Mouse (Mus musculus) regulatory T cell (primary cell): ENCODE results near the gene Ccl11.

ENCODE experiments used
- in situ Hi-C: fragments of 300-600 bp; cut with MboI, MseI; formaldehyde crosslinking; loops from one replicate; pipeline ENCODE4 v1.15.1; 2025; ENCODE audit warnings: high pct_unique_total_duplicates

Ccl11 gene

GRCm38 (mm10) chr11:82057646-82058045 lies at the start of gene Ccl11:
Gene Ccl11, plus strand, starts transcription at chr11:82057823.
- in situ Hi-C loops, result no loop called here

DNA sequence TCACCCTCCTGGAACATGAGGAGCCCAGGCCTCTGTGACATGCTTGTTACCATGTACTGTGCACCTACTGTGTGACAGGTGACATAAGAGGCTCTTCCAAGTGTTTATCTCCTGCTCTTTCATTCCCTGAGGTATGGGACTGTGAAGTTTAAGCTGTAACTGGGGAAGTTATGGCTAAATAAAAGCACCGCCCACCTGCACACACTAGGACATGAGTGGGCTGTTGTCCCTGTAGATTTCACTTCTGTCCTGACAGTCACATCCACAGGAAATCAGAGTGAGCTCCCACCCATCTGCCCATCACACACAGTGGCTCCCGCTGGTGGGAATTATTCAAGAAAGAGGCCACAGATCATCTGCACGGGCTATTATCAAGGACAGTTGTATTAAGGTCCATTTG lies 47.5 kb upstream of the Ccl11 start:
- in situ Hi-C loops, result loop anchor here (25.0 kb wide), 1 partner anchor 827 kb away; no protein-coding TSS in a partner anchor

DNA sequence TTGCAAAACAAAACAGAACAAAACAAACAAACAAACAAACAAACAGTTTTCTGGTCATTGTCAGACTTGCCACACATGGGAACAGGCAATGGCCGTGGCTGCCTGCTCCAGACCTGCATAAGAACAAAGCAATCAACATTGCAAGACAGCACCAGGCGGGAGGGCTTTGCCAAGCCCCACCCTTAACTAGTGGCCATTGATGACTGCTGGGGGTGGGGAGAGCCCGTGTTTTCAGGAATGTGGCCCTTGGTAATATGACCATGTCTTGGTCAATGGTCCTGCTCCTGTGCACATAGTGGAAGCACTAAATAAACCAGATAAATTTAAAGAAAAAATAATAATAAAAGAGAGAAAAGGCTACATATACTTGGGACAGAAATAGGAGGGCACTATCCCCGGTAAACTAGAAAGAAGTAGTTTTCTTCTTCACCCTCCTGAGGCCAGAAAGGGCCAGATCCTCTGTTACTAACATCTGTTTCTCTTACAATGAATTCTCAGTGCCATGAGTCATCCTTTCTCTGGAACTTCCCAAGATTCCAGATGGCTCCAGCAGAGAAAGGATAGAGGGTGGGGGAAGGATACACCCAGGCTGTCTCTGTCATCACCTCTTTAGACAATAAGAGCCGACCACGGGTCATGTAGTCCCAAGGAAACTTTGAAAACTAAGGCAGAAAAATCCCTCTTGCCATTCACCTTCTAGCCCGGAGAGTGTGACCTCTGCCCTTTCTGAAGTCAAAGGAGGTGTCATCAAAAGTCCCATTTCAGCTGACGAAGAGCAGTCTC lies 46.0 kb upstream of the Ccl11 start:
- in situ Hi-C loops, result loop anchor here (25.0 kb wide), 1 partner anchor 826 kb away; no protein-coding TSS in a partner anchor

- in situ Hi-C loops, result loop anchor here (25.0 kb wide), 1 partner anchor 824 kb away; no protein-coding TSS in a partner anchor
These were observed 43.9 kb upstream of the Ccl11 start for GRCm38 (mm10) chr11:82013756-82014155.

- in situ Hi-C loops, result loop anchor here (25.0 kb wide), 1 partner anchor 822 kb away; no protein-coding TSS in a partner anchor
These were observed 42.6 kb upstream of the Ccl11 start for GRCm38 (mm10) chr11:82015066-82015465.

- in situ Hi-C loops, result loop anchor here (25.0 kb wide), 1 partner anchor 821 kb away; no protein-coding TSS in a partner anchor
These were observed 41.3 kb upstream of the Ccl11 start for GRCm38 (mm10) chr11:82016181-82016780.

DNA sequence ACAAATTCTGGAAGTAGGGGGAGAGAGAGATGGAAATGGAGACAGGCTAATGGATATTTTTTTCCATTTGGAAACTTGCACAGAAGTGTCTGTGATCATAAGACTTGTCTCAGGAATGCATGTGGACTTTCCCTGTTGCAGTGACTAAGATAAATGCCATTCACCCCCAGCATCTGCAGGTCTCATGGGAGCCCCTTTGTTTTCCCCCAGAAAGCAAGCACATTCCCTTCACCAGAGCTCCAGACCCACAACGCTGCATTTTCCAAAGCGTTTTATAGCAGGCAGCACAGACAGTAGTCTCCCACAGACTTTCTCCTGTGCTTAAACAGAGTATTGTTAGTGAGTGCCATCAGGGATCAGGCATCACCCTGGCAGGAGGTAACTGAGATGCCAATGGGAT lies 38.2 kb upstream of the Ccl11 start:
- in situ Hi-C loops, result loop anchor here (25.0 kb wide), 1 partner anchor 818 kb away; no protein-coding TSS in a partner anchor

- in situ Hi-C loops, result loop anchor here (25.0 kb wide), 1 partner anchor 818 kb away; no protein-coding TSS in a partner anchor
These were observed 37.8 kb upstream of the Ccl11 start for GRCm38 (mm10) chr11:82019793-82020192.

- in situ Hi-C loops, result loop anchor here (25.0 kb wide), 1 partner anchor 816 kb away; no protein-coding TSS in a partner anchor
These were observed 36.2 kb upstream of the Ccl11 start for GRCm38 (mm10) chr11:82021406-82021805.

GRCm38 (mm10) chr11:82022504-82023056 lies 35.0 kb upstream of the Ccl11 start:
- in situ Hi-C loops, result loop anchor here (25.0 kb wide), 1 partner anchor 815 kb away; no protein-coding TSS in a partner anchor

DNA sequence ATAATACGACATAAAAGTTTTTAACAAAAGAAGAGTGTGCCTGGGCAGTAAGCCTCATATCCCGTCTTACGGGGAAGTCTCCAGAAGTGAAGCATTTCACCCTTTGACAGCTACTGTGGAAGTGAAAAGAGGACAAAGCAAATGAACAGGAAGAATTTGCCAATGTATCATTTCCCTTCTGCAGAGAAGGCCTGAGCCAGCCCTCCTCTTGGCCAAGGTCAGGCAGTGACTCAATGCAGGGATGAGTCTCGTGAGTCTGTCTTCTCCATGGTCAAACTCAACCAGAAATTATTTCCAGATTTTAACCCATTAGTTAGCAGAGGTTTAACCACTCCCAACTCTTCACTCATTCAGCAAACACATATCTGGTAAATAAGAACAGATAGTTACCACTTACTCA lies 33.9 kb upstream of the Ccl11 start:
- in situ Hi-C loops, result loop anchor here (25.0 kb wide), 1 partner anchor 814 kb away; no protein-coding TSS in a partner anchor

DNA sequence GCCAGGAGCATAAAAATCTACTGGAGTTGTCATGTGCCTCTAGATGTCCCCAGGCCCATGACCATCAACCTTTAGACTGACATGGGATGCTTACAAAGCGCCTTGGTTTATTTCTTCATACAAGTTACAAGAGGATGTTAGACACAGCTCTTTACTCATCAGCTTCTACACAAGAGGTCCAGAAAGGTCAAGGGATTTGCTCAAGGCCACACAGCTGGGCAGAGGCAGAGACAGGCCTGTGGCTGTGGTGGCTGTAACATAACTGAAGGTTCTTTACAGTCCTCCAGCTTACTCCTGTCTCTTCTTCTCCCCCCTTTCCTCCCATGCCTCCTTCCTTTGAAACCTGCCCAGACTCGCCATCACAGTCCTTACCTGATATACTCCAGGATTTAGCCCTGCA lies 27.5 kb upstream of the Ccl11 start:
- in situ Hi-C loops, result no loop called here

DNA sequence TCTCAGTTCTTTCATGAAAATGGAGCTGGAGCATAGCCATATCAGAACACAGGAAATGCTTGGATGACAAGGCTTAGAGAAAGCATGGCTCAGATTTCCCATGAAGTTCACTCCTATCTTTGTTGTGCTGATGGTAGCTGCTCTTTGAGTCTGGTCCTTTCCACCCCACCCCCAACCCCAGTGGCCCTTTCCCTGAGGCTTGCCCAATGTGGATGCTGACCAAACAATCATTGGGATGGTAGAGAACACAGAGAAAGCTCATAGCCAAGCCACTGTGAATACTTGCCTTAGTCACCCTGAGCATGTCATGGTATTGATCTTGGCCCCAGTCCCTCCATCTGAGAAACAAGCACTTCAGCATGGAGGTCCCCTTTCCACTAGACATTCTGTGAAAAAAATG lies 25.5 kb upstream of the Ccl11 start:
- in situ Hi-C loops, result no loop called here

- in situ Hi-C loops, result no loop called here
These were observed 24.8 kb upstream of the Ccl11 start for GRCm38 (mm10) chr11:82032678-82033344.

- in situ Hi-C loops, result no loop called here
These were observed 23.2 kb upstream of the Ccl11 start for GRCm38 (mm10) chr11:82034446-82034845.

DNA sequence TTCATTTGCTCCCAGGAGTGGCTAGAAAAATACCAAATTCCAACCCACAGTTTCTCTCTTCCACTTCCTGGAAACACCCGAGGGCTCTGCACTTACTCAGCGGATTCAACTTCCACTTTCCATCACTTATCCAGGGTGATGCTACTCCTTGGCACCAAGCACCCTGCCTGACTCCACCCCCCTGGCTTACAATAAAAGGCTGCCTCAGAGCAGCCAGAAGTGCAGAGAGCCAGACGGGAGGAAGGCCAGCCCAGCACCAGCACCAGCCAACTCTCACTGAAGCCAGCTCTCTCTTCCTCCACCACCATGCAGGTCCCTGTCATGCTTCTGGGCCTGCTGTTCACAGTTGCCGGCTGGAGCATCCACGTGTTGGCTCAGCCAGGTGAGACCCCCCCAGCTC lies 22.3 kb upstream of the Ccl11 start, which contains the start of gene Ccl2:
TSS of gene Ccl2 (plus strand) at position 216 of the 400 bp plus-strand sequence.
- in situ Hi-C loops, result no loop called here

GRCm38 (mm10) chr11:82035857-82036256 lies 21.8 kb upstream of the Ccl11 start:
- in situ Hi-C loops, result no loop called here

DNA sequence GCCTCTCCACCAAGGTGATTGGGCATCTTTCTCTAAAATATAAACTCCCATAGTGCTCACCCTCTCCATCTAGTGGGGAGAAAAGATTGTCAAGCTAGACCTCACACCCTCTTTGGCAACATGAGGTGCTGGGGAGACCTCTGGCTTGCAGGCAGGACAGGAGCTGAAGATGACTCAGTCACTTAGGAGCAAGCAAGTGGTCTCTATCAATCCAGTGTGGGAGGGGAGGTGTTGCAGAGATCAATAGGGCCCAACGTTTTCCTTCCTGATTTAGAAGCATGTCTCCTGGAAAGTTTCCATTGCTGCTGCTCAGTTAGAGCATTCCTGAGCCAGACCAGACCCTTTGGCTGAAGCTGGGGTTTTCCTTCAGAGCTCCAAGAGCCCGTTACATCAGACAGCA lies 19.1 kb upstream of the Ccl11 start, which contains the start of gene Gm17268:
TSS of gene Gm17268 (minus strand) at position 28 of the 400 bp plus-strand sequence.
- in situ Hi-C loops, result no loop called here

GRCm38 (mm10) chr11:82039132-82039660 lies 18.4 kb upstream of the Ccl11 start:
- in situ Hi-C loops, result no loop called here

GRCm38 (mm10) chr11:82041671-82042080 lies 15.9 kb upstream of the Ccl11 start:
- in situ Hi-C loops, result loop anchor here (10.0 kb wide), 1 partner anchor 133 kb away; no protein-coding TSS in a partner anchor

DNA sequence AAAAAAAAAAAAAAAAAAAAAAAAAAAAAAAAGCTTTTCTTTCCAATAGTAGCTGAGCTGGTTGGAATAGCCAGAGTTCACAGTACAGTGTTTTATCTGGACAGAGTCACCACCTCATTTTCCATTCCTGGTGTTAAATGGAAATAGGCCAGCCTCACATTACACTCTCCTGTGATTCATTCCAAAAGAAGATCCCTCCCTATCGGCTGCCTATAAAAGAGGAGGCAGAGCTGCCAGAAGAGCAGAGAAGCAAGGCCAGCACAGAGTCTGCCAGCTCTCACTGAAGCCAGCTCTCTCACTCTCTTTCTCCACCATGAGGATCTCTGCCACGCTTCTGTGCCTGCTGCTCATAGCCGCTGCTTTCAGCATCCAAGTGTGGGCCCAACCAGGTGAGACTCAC lies 12.2 kb upstream of the Ccl11 start, which contains the start of gene Ccl7:
TSS of gene Ccl7 (plus strand) at position 242 of the 400 bp plus-strand sequence.
- in situ Hi-C loops, result loop anchor here (10.0 kb wide), 1 partner anchor 129 kb away; no protein-coding TSS in a partner anchor
